Mouse (Mus musculus) thymus, adult 2 months (tissue): ENCODE data around the gene Cntn3.

ENCODE experiments used
- CTCF ChIP-seq: fragments of 200-500 bp; IDR thresholded peaks from 2 replicates; pipeline ENCODE4 v1.5.1; 2012; ENCODE audit warnings: mild to moderate bottlenecking, control low read depth, low read length, moderate library complexity, borderline replicate concordance; ENCODE audit not compliant: control insufficient read depth, poor library complexity, insufficient read depth; ENCODE audit errors: extremely low read depth
- POLR2A ChIP-seq: fragments of 200-500 bp; IDR thresholded peaks from 2 replicates; pipeline ENCODE4 v1.6.1; 2012; ENCODE audit warnings: mild to moderate bottlenecking, low read length, control low read depth, moderate library complexity; ENCODE audit not compliant: control insufficient read depth, poor library complexity, insufficient read depth; ENCODE audit errors: extremely low read depth

- no peak for TF ChIP-seq POLR2A
- no peak for TF ChIP-seq CTCF
Observed at GRCm38 (mm10) chr6:102565228-102565627, 7.7 kb downstream of the Cntn3 start.
